Mouse (Mus musculus) lung, postnatal 0 days (tissue): ENCODE results near the gene Slc7a5.

Experiments used
- CTCF ChIP-seq: IDR thresholded peaks from 2 replicates; pipeline ENCODE4 v1.5.1; 2016; ENCODE audit warnings: antibody characterized with exemption, mild to moderate bottlenecking
- EP300 ChIP-seq: IDR thresholded peaks from 2 replicates; pipeline ENCODE4 v1.6.1; 2016; ENCODE audit warnings: antibody characterized with exemption, mild to moderate bottlenecking, control low read depth

DNA sequence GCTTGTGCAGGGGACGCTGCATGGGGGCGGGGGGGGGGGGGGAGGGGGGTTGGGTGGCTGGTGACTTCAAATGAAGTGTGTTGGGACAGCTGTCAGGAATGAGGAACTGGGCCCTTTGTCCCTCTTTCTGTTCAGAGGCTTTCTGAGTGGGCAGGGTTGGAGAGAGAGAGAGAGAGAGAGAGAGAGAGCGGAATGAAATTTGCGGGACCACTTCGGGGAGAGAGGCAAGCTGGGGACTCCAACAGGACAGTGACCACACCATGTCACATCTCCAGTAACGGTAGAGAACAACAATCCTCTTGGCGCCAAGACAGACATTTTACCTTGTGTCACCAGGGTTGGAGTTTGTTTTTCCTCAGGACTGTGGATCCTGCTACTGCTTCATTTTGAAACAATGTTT lies 62.7 kb downstream of the Slc7a5 start:
- TF ChIP-seq EP300, result no peak
- TF ChIP-seq CTCF, result no peak
